Mouse (Mus musculus): Measurements from ENCODE around the gene Fam160a1. TPM values are rescaled to one million over a fixed set of nuclear protein-coding genes. Genes with fewer than 3 reads are reported as not detected.

The Fam160a1 gene
- total RNA-seq, 2 experiments from 2014 or later: 55.5 to 57.7 TPM

GRCm38 (mm10) chr3:85644814-85645213 lies 172.3 kb downstream of the Fam160a1 start:
- no peak for DNase-seq
- intact Hi-C loops (cut with DNase I): no loop called here

- intact Hi-C loops (cut with DNase I): no loop called here
- no peak for DNase-seq
Observed at GRCm38 (mm10) chr3:85641751-85642150, 175.3 kb downstream of the Fam160a1 start.

DNA sequence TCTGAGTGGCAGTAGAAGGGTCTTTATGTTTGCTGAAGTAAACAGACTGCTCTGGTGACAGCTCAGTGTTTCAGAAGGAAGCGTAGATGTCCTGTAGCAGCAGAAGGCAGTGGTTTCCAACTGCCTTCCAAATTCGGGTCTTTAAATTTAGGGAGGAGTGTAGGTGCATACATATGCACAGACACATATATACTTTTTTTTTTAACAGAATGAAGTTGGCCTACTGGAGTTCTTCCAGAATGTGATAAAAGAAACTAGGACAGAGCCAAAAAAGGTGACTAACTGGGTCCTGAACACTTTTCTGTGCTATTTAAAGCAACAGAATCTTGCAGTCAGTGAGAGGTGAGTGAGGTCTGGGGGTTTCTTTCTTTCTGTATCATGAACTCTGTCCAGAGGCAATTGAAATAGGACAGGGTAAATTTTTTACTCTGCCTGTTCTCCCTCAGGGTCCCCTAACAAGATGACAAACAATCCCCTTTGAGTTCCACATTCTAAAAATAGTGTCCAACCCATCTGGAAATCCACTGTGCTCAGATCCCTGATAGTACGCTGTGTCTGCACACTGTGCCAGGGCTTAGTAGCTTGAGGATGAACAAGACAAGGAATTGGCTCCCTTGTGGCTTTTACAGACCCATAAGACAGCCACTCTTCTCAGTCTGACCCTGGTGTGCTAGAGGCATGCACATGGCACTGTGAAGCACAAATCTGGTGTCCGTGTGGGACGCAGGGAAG lies 180.2 kb downstream of the Fam160a1 start:
- intact Hi-C loops (cut with DNase I): no loop called here
- DNase-seq: no peak

GRCm38 (mm10) chr3:85635591-85635990 lies 181.5 kb downstream of the Fam160a1 start:
- intact Hi-C loops (cut with DNase I): no loop called here

GRCm38 (mm10) chr3:85635126-85635419 lies 182.0 kb downstream of the Fam160a1 start:
- intact Hi-C loops (cut with DNase I): no loop called here
- DNase-seq: no peak

More at GRCm38 (mm10) chr3:85635591-85635990, 181.5 kb downstream of the Fam160a1 start:
- DNase-seq: no peak

DNA sequence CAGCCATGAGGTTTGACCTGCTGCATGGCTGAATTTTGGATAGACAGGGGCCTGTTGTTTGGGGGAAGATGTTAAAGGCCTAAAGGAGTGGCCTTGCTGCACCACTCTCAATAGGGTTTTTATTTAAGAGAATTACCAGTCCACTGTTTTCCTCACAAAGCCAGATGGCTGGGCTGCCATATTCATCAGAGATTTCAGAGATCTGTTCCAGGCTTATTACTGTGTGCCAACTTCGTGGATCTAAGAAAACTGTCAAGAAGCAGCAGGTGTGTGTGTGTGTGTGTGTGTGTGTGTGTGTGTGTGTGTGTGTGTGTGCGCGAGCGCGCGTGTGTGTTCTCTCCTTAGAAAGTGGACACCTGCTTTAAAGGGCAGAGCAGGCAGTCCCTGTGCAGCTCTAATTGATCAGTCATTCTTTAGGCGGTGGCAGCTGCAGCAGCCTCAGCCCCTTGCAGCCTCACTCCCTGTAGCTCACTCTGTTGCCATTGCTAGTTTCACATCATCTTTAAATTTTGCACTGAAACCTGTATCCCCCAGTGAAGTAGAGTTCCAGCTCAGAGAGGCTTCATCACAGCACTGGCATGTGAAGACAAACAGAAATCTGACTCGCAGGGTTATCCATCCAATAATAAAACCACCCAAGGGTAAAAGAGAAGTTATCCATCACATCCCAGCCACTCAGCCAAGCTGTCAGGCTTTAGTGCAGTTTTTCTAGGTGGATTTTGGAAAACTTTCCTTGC lies 182.5 kb downstream of the Fam160a1 start:
- intact Hi-C loops (cut with DNase I): no loop called here
- DNase-seq: no peak

DNA sequence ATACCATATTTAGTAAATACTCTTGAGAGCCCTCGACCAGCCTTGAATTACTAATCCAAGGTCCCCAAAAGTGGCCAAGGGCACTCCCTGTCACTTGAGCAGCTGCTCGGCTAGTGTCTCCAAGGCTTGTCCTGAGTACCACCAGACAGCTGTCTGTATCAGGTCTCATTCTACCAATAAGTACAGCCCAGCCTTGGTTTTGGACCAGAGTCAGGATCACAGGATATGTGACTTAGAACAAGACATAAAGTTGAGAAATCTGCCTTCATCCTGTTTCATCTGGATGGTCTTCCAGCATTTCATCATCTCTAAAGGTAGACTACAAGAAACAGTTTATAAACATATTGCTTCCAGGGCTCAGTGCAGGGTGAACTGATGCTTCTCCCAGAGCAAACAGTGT lies 183.4 kb downstream of the Fam160a1 start:
- intact Hi-C loops (cut with DNase I): no loop called here
- DNase-seq: no peak

DNA sequence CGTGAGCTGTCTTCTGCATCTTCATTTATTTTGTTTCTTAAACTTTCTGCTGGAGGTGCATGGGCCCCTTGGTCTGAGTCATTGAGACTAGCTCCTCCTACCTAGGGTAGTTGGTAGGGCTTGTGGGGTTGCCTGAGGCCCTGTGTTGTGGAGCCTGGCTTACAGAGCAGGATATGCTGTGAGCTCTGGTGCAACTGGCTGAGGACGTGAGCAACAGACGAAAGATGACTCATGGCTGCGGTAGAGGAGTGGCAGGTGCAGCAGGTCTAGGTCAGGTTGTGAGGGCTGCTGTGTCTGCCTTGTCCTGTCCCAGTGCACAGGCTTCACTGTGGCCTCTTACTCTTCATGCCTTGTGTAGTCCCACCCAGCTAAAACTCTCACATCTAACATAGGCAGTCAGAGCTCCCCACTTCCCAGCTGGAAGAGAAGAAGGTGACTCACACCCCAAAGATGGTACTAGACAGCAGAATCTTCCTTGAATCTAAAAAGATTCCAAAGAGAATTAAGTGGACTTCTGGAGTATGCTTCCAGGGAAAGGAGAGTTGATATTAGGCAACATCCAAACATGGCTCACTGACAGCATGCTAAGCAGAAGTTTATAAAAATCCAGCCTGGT lies 187.1 kb downstream of the Fam160a1 start:
- intact Hi-C loops (cut with DNase I): no loop called here
- DNase-seq: no peak

- DNase-seq: no peak
- intact Hi-C loops (cut with DNase I): no loop called here
Observed at GRCm38 (mm10) chr3:85619751-85620150, 197.3 kb downstream of the Fam160a1 start.

DNA sequence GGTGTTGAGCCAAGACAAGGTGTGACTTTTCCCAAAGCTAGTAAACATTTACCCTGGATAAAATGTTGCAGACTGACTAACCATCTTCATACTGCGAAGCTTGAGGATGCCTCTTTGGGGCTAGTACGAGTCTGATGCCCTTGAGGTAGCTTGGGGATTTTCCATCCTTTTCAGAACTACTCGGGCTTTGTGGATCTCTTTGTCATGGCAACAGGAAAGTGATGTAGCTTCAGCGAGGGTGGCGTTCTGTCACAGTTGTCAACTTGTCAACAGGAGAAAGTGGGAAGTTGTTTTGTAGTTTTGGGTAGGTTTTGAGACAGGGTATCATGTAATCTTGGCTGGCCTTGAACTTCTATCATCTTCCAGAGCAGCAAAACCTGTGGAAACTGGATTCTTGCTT lies 197.7 kb downstream of the Fam160a1 start:
- intact Hi-C loops (cut with DNase I): no loop called here
- no peak for DNase-seq

DNA sequence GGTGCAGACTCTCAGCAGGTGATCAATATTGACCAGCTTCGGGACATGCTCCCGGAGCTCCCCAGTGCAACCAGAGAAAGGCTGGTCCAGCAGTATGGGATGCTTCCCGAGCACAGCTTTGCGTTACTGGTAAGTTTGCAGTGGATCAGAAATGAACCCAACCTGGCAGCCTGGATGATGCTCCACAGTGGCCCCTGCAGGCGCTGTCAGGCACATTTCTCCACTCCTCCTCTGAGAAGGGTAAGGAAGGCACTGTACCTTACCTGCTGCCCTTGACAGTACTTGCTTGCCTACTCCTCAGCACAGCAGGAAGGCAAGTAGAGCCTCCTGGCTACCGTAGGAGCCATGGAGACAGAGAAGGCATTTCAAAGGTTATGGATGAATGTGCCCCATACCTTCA lies 198.2 kb downstream of the Fam160a1 start:
- intact Hi-C loops (cut with DNase I): no loop called here
- DNase-seq: no peak

- DNase-seq: no peak
- intact Hi-C loops (cut with DNase I): no loop called here
Observed at GRCm38 (mm10) chr3:85616389-85616788, 200.7 kb downstream of the Fam160a1 start.

Other genes starting within 250 kb of the Fam160a1 start
- gene Gatb, start 243.2 kb downstream of the Fam160a1 start, total RNA-seq (2021): 10 to 100 TPM; 14.3 to 17.9 TPM
- gene Glt28d2, start 70.2 kb upstream of the Fam160a1 start, total RNA-seq (2021): 1 to 10 TPM; 5.3 to 8.5 TPM
- gene Gm37240, start 70.2 kb upstream of the Fam160a1 start, total RNA-seq (2021): 10 to 100 TPM; 35.6 to 41.7 TPM
- gene Sh3d19, start 153.8 kb upstream of the Fam160a1 start, total RNA-seq (2021): 10 to 100 TPM; 10.4 to 15.9 TPM
- not detected for gene Prss48, start 185.2 kb upstream of the Fam160a1 start, total RNA-seq (2021)

Data from gastrocnemius, postnatal 36 days (tissue).